Mouse (Mus musculus) MEL (cell line): ENCODE results near the gene Rab34. TPM values are rescaled to one million over a fixed set of nuclear protein-coding genes. Genes with fewer than 3 reads are reported as not detected.

Source experiments
- DNase-seq: peaks from one replicate; pipeline ENCODE4 v3.0.0; 2011; ENCODE audit warnings: low read depth, low spot score
- H3K27ac ChIP-seq: 2 replicates; pipeline ENCODE4 v1.5.1; 2012; ENCODE audit warnings: low read depth, mild to moderate bottlenecking, control low read depth, low read length, moderate library complexity; ENCODE audit not compliant: control insufficient read depth
- H3K27me3 ChIP-seq, 2 experiments: fragments of 150-350 bp in 1 of 2; sonication (generic) in 1 of 2; 2 replicates each; pipeline ENCODE4 v1.6.1; 2012; ENCODE audit warnings: low read length in 2 of 2, mild to moderate bottlenecking in 2 of 2, improper control_type of control experiment in 1 of 2, moderate library complexity in 1 of 2; ENCODE audit not compliant: insufficient read depth in 2 of 2, control insufficient read depth in 1 of 2
- H3K36me3 ChIP-seq, 2 experiments: 2 replicates each; pipeline ENCODE4 v1.6.1; 2012 to 2014; ENCODE audit warnings: low read length in 2 of 2, improper control_type of control experiment in 1 of 2, inconsistent platforms in 1 of 2, mild to moderate bottlenecking in 1 of 2; ENCODE audit not compliant: insufficient read depth in 2 of 2, control insufficient read depth in 1 of 2
- H3K4me1 ChIP-seq, 2 experiments: fragments of 150-350 bp in 1 of 2; sonication (generic) in 1 of 2; 2 replicates each; pipeline ENCODE4 v1.6.1; 2012; ENCODE audit warnings: low read length in 2 of 2, improper control_type of control experiment in 1 of 2, mild to moderate bottlenecking in 1 of 2; ENCODE audit not compliant: insufficient read depth in 2 of 2, control insufficient read depth in 1 of 2
- H3K4me3 ChIP-seq, 2 experiments: fragments of 150-350 bp in 1 of 2; sonication (generic) in 1 of 2; 2 replicates each; pipeline ENCODE4 v1.5.1; 2012; ENCODE audit warnings: low read depth in 2 of 2, low read length in 2 of 2, mild to moderate bottlenecking in 2 of 2, moderate library complexity in 2 of 2, control low read depth in 1 of 2, improper control_type of control experiment in 1 of 2; ENCODE audit not compliant: control insufficient read depth in 1 of 2, insufficient read depth in 1 of 2
- H3K79me2 ChIP-seq: 2 replicates; pipeline ENCODE4 v1.6.1; 2012; ENCODE audit warnings: mild to moderate bottlenecking, low read length, moderate library complexity; ENCODE audit not compliant: control insufficient read depth, poor library complexity, insufficient read depth
- H3K9ac ChIP-seq: 2 replicates; pipeline ENCODE4 v1.6.1; 2012; ENCODE audit warnings: low read depth, mild to moderate bottlenecking, control low read depth, low read length, moderate library complexity; ENCODE audit not compliant: control insufficient read depth, poor library complexity, severe bottlenecking
- H3K9me3 ChIP-seq: fragments of 150-350 bp; sonication (generic); replicated peaks from 2 replicates; pipeline ENCODE4 v1.6.1; 2012; ENCODE audit warnings: mild to moderate bottlenecking, low read length, improper control_type of control experiment, moderate library complexity; ENCODE audit not compliant: insufficient read depth
- BHLHE40 ChIP-seq: IDR thresholded peaks from 2 replicates; pipeline ENCODE4 v1.6.1; 2012; ENCODE audit warnings: low read depth, mild to moderate bottlenecking, inconsistent platforms, low read length, improper control_type of control experiment, borderline replicate concordance
- CHD1 ChIP-seq: IDR thresholded peaks from 2 replicates; pipeline ENCODE4 v1.6.1; 2012; ENCODE audit warnings: low read depth, mild to moderate bottlenecking, inconsistent platforms, low read length, improper control_type of control experiment
- CHD2 ChIP-seq: IDR thresholded peaks from 2 replicates; pipeline ENCODE4 v1.6.1; 2011; ENCODE audit warnings: low read length, improper control_type of control experiment
- CTCF ChIP-seq, 3 experiments: IDR thresholded peaks in 2 of 3; conservative IDR thresholded peaks in 1 of 3; 2 replicates each; pipeline ENCODE4 v1.5.1; 2011 to 2012; ENCODE audit warnings: low read length in 3 of 3, low read depth in 2 of 3, mild to moderate bottlenecking in 2 of 3, improper control_type of control experiment in 1 of 3, inconsistent platforms in 1 of 3, mixed read lengths in 1 of 3, moderate library complexity in 1 of 3; ENCODE audit not compliant: control insufficient read depth in 1 of 3, insufficient read depth in 1 of 3, poor library complexity in 1 of 3, severe bottlenecking in 1 of 3
- ELF1 ChIP-seq: IDR thresholded peaks from 2 replicates; pipeline ENCODE4 v1.6.1; 2014; ENCODE audit warnings: low read depth, mild to moderate bottlenecking, inconsistent platforms, low read length, improper control_type of control experiment, moderate library complexity
- EP300 ChIP-seq, 2 experiments: IDR thresholded peaks; 2 replicates each; pipeline ENCODE4 v1.6.1; 2011; ENCODE audit warnings: improper control_type of control experiment in 2 of 2, low read length in 2 of 2, low read depth in 1 of 2, mild to moderate bottlenecking in 1 of 2
- ETS1 ChIP-seq: IDR thresholded peaks from 2 replicates; pipeline ENCODE4 v1.6.1; 2012; ENCODE audit warnings: low read depth, mild to moderate bottlenecking, inconsistent platforms, low read length, improper control_type of control experiment, moderate library complexity
- HCFC1 ChIP-seq: IDR thresholded peaks from 2 replicates; pipeline ENCODE4 v1.6.1; 2012; ENCODE audit warnings: low read depth, mild to moderate bottlenecking, inconsistent platforms, low read length, improper control_type of control experiment, moderate library complexity
- JUND ChIP-seq: IDR thresholded peaks from 2 replicates; pipeline ENCODE4 v1.6.1; 2011; ENCODE audit warnings: low read depth, mild to moderate bottlenecking, improper control_type of control experiment, low read length
- MAX ChIP-seq: IDR thresholded peaks from 2 replicates; pipeline ENCODE4 v1.6.1; 2011; ENCODE audit warnings: low read length, improper control_type of control experiment
- MAZ ChIP-seq: IDR thresholded peaks from 2 replicates; pipeline ENCODE4 v1.6.1; 2012; ENCODE audit warnings: low read depth, mild to moderate bottlenecking, inconsistent platforms, low read length, improper control_type of control experiment
- MXI1 ChIP-seq: IDR thresholded peaks from 2 replicates; pipeline ENCODE4 v1.6.1; 2011; ENCODE audit warnings: mild to moderate bottlenecking, low read depth, low read length, improper control_type of control experiment
- MYB ChIP-seq: IDR thresholded peaks from 2 replicates; pipeline ENCODE4 v1.6.1; 2011; ENCODE audit warnings: mild to moderate bottlenecking, low read depth, low read length, improper control_type of control experiment
- MYC ChIP-seq: IDR thresholded peaks from 2 replicates; pipeline ENCODE4 v1.6.1; 2011; ENCODE audit warnings: low read depth, mild to moderate bottlenecking, low read length, improper control_type of control experiment, moderate library complexity
- NELFE ChIP-seq: IDR thresholded peaks from 2 replicates; pipeline ENCODE4 v1.6.1; 2011; ENCODE audit warnings: low read depth, low read length, improper control_type of control experiment
- NRF1 ChIP-seq: IDR thresholded peaks from 2 replicates; pipeline ENCODE4 v1.6.1; 2014; ENCODE audit warnings: low read depth, mild to moderate bottlenecking, inconsistent platforms, low read length, improper control_type of control experiment, moderate library complexity; ENCODE audit not compliant: poor library complexity, insufficient read depth, severe bottlenecking
- POLR2A ChIP-seq, 2 experiments: IDR thresholded peaks; 2 replicates each; pipeline ENCODE4 v1.6.1; 2011 to 2012; ENCODE audit warnings: low read length in 2 of 2, mild to moderate bottlenecking in 2 of 2, control low read depth in 1 of 2, improper control_type of control experiment in 1 of 2, low read depth in 1 of 2, moderate library complexity in 1 of 2; ENCODE audit not compliant: control insufficient read depth in 1 of 2, insufficient read depth in 1 of 2, poor library complexity in 1 of 2
- POLR2AphosphoS2 ChIP-seq: IDR thresholded peaks from 2 replicates; pipeline ENCODE4 v1.6.1; 2011; ENCODE audit warnings: low read length, improper control_type of control experiment
- RAD21 ChIP-seq: IDR thresholded peaks from 2 replicates; pipeline ENCODE4 v1.6.1; 2011; ENCODE audit warnings: mild to moderate bottlenecking, low read depth, low read length, improper control_type of control experiment
- RCOR1 ChIP-seq: IDR thresholded peaks from 2 replicates; pipeline ENCODE4 v1.6.1; 2012; ENCODE audit warnings: low read depth, mild to moderate bottlenecking, inconsistent platforms, low read length, improper control_type of control experiment
- SIN3A ChIP-seq: IDR thresholded peaks from 2 replicates; pipeline ENCODE4 v1.6.1; 2012; ENCODE audit warnings: low read length, improper control_type of control experiment, inconsistent platforms
- SMC3 ChIP-seq: IDR thresholded peaks from 2 replicates; pipeline ENCODE4 v1.6.1; 2011; ENCODE audit warnings: low read depth, low read length, improper control_type of control experiment
- TBP ChIP-seq: IDR thresholded peaks from 2 replicates; pipeline ENCODE4 v1.8.0; 2011; ENCODE audit warnings: low read depth, low read length, improper control_type of control experiment
- TCF12 ChIP-seq: IDR thresholded peaks from 2 replicates; pipeline ENCODE4 v1.6.1; 2014; ENCODE audit warnings: low read depth, mild to moderate bottlenecking, inconsistent platforms, low read length, improper control_type of control experiment, moderate library complexity
- UBTF ChIP-seq: IDR thresholded peaks from 2 replicates; pipeline ENCODE4 v1.6.1; 2012; ENCODE audit warnings: low read depth, mild to moderate bottlenecking, inconsistent platforms, low read length, improper control_type of control experiment, moderate library complexity, borderline replicate concordance; ENCODE audit not compliant: insufficient read depth
- ZKSCAN1 ChIP-seq: IDR thresholded peaks from 2 replicates; pipeline ENCODE4 v1.6.1; 2012; ENCODE audit warnings: low read depth, mild to moderate bottlenecking, inconsistent platforms, low read length, improper control_type of control experiment, moderate library complexity
- ZMIZ1 ChIP-seq: IDR thresholded peaks from 2 replicates; pipeline ENCODE4 v1.6.1; 2012; ENCODE audit warnings: low read depth, mild to moderate bottlenecking, inconsistent platforms, low read length, improper control_type of control experiment, moderate library complexity
- ZNF384 ChIP-seq: IDR thresholded peaks from 2 replicates; pipeline ENCODE4 v1.6.1; 2012; ENCODE audit warnings: low read depth, mild to moderate bottlenecking, inconsistent platforms, low read length, improper control_type of control experiment
- polyA plus RNA-seq, 2 experiments: library from polyadenylated mRNA; stranded (reverse) in 1 of 2; unstranded in 1 of 2; fragments of >175 nt in 1 of 2; fragments of >200 nt in 1 of 2; gene quantifications; 2 replicates each; pipeline versions ENCODE4 v1.2.1 to v1.2.4; 2012; ENCODE audit warnings: low replicate concordance in 2 of 2, low read depth in 1 of 2; ENCODE audit not compliant: insufficient read length in 2 of 2, insufficient read depth in 1 of 2, missing spikeins in 1 of 2
- total RNA-seq: library from RNA; depleted of rRNA; stranded (reverse); fragments of 300-350 nt; gene quantifications from 2 replicates; pipeline ENCODE4 v1.2.3, GENCODE M21; 2012

The Rab34 gene
- total and polyA plus RNA-seq, 3 experiments = 20.8 to 42.9 TPM; not detected in 1

DNA sequence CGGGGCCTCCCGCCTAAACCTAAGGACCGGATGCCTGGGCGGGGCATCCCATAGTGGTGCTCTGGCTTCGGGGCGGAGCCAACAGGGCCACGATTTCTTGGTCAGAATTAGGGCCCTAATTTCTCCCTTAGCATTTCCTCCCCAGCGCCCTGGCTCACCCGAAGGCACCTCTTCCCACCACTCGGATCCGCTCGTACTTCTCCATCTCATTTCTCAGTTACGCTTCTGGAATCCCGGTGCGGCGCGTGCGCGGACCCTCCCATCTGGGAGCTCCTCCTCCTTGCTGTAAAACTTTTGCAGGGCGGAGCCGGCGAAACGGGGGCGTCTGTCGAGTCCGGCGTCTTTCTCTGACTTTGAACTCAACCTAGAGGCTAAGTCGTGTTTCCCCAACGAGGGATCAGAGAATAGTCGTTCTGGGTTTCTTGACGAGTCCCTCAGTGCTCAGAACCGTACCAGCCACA, 11.8 kb upstream of the Rab34 start, which contains the start of the genes Nek8 and Tlcd1:
TSS of gene Nek8 (minus strand) at position 274 of the 461 bp plus-strand sequence.
TSS of gene Tlcd1 (plus strand) at position 310 of the 461 bp plus-strand sequence.
- peaks cover 0 to 16% of the 10 kb centered on the region in 2 experiments; a peak in 1 of 4 replicates for H3K4me1 ChIP-seq

DNA sequence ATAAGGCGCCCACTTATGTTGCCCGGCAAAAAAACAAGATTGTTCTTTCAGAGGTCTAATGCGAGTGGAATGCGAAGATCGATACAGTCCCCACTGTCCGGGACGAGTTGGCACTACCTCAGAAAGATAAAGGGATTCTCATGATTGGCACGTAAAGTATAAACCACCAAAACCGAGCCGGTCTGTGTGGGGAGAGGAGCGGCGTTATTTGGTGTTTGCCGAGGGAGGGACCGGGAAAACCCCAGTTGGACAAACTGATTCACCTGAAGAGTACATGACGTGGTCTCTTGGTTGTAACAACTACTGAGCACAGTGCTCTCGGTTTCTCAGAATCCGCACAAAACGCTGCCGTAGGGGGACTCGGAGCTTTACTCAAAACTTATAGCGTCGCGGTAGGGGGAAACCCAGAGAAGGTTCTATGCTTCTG, 11.3 kb upstream of the Rab34 start:
- peak overlapping the region; percentile 60 to 67 for H3K4me3 ChIP-seq
- no peaks in the 10 kb centered on the region for H3K9me3 ChIP-seq
- peak; percentile 76 for DNase-seq
- peaks cover 4 to 19% of the 10 kb centered on the region in 2 experiments; a peak in 2 of 4 replicates for H3K4me1 ChIP-seq
- TF ChIP-seq EP300 (IDR thresholded peaks at IDR 0.05; ENCODE audit: low read depth in 1 of 2, low read length in 2 of 2) (no peak; a peak in 1 of 4 replicates), CHD1 (no peak), ZNF384 (no peak), MAX (no peak), SIN3A (peak; percentile 54), SMC3 (0 out of 2 replicates have a peak, but pooled peaks have one; percentile 1), TCF12 (0 out of 2 replicates have a peak, but pooled peaks have one; percentile 3), CTCF (IDR thresholded peaks at IDR 0.05 in 2 of 3, conservative IDR thresholded peaks at IDR 0.05 in 1 of 3; ENCODE audit: control insufficient read depth in 1 of 3, insufficient read depth in 1 of 3, low read depth in 2 of 3, low read length in 3 of 3, poor library complexity in 1 of 3, severe bottlenecking in 1 of 3) (no peak), CHD2 (no peak)
- peaks cover 16% of the 10 kb centered on the region for H3K79me2 ChIP-seq
- peaks cover 5 to 29% of the 10 kb centered on the region in 2 experiments for H3K36me3 ChIP-seq
- no peaks in the 10 kb centered on the region for H3K27me3 ChIP-seq
- H3K27ac ChIP-seq = peak overlapping the region; percentile 83
- peak overlapping the region; percentile 92 for H3K9ac ChIP-seq

More for the DNA sequence above, 11.8 kb upstream of the Rab34 start, which contains the start of the genes Nek8 and Tlcd1:
- H3K9me3 ChIP-seq = no peaks in the 10 kb centered on the region
- peaks cover under 1 to 24% of the 10 kb centered on the region in 2 experiments for H3K36me3 ChIP-seq
- TF ChIP-seq MXI1 = peak; percentile 16; the same call in 1 of the 2 replicates
- TF ChIP-seq HCFC1 = peak; percentile 70
- peak; percentile 80 for TF ChIP-seq POLR2AphosphoS2
- no peak for TF ChIP-seq CTCF (IDR thresholded peaks at IDR 0.05 in 2 of 3, conservative IDR thresholded peaks at IDR 0.05 in 1 of 3; ENCODE audit: control insufficient read depth in 1 of 3, insufficient read depth in 1 of 3, low read depth in 2 of 3, low read length in 3 of 3, poor library complexity in 1 of 3, severe bottlenecking in 1 of 3)
- TF ChIP-seq UBTF = no peak
- TF ChIP-seq MYC = no peak; the same call in 1 of the 2 replicates
- TF ChIP-seq MYB = no peak
- no peak for TF ChIP-seq JUND
- no peak for TF ChIP-seq ZKSCAN1
- 0 out of 2 replicates have a peak, but pooled peaks have one; percentile 5 for TF ChIP-seq RCOR1
- TF ChIP-seq TBP = peak; percentile 57; the same call in 1 of the 2 replicates
- peak; percentile 27; the same call in 1 of the 2 replicates for TF ChIP-seq TCF12
- no peak; the same call in 1 of the 2 replicates for TF ChIP-seq ZMIZ1
- TF ChIP-seq ELF1 = 0 out of 2 replicates have a peak, but pooled peaks have one; percentile 39
- TF ChIP-seq POLR2A (IDR thresholded peaks at IDR 0.05; ENCODE audit: control insufficient read depth in 1 of 2, insufficient read depth in 1 of 2, low read depth in 1 of 2, low read length in 2 of 2, poor library complexity in 1 of 2) = peak; percentile 72 to 82; a peak in 3 of 4 replicates
- peak; percentile 81 for TF ChIP-seq SIN3A
- peak; percentile 78 for TF ChIP-seq NELFE
- TF ChIP-seq NRF1 = peak; percentile 82
- TF ChIP-seq RAD21 = no peak
- TF ChIP-seq ZNF384 = no peak
- no peak for TF ChIP-seq EP300 (IDR thresholded peaks at IDR 0.05; ENCODE audit: low read depth in 1 of 2, low read length in 2 of 2)
- no peak for TF ChIP-seq CHD1
- no peak for TF ChIP-seq MAZ
- peak; percentile 35; the same call in 1 of the 2 replicates for TF ChIP-seq BHLHE40
- TF ChIP-seq CHD2 = no peak
- no peak for TF ChIP-seq ETS1
- peak; percentile 97 for DNase-seq
- H3K27me3 ChIP-seq = no peaks in the 10 kb centered on the region
- peaks cover 12% of the 10 kb centered on the region for H3K79me2 ChIP-seq
- H3K27ac ChIP-seq = peak within 1 kb of the TSS; percentile 83
- peak within 1 kb of the TSS; percentile 60 to 67 for H3K4me3 ChIP-seq
- peak within 1 kb of the TSS; percentile 92 for H3K9ac ChIP-seq
